Mouse (Mus musculus): ENCODE results near the gene Edem3. TPM values are rescaled to one million over a fixed set of nuclear protein-coding genes. Genes with fewer than 3 reads are reported as not detected.

Gene Edem3
- 30.2 and 34.3 TPM in 2 replicates for polyA plus RNA-seq (2016; fragmentation: Nextera tagmentation; extraction: Ambion mirVana)

- Histone ChIP-seq H3K36me3 (no peaks in the 10 kb centered on the region), H3K4me2 (replicated peaks) (peak within 1 kb of the TSS; percentile 96), H3K9ac (peak within 1 kb of the TSS; percentile 82), H3K27ac (peak within 1 kb of the TSS; percentile 93), H3K4me3 (peak within 1 kb of the TSS; percentile 95), H3K9me3 (replicated peaks) (no peaks in the 10 kb centered on the region), H3K27me3 (no peaks in the 10 kb centered on the region), H3K4me1 (peaks cover 15% of the 10 kb centered on the region)
- peak; percentile 100 for ATAC-seq (ENCODE audit: low FRiP score)
- WGBS, result under 1% methylated on average over 64 of the region's 64 CpGs
Observed at GRCm38 (mm10) chr1:151754881-151755659, at the start of gene Edem3. Edem3 (plus strand) TSS chr1:151755371.

- H3K4me3 ChIP-seq, result no peak overlapping the region
- no peaks in the 10 kb centered on the region for H3K9me3 ChIP-seq (replicated peaks)
- peak overlapping the region; percentile 15; the same call in 1 of the 2 replicates for H3K4me2 ChIP-seq (replicated peaks)
- H3K9ac ChIP-seq, result no peak overlapping the region
- H3K4me1 ChIP-seq, result peaks cover 11% of the 10 kb centered on the region; the same call in 1 of the 2 replicates
- H3K27ac ChIP-seq, result no peak overlapping the region
- ATAC-seq (ENCODE audit: low FRiP score), result peak; percentile 74
- 27% methylated on average over 11 of the region's 11 CpGs for WGBS
- H3K27me3 ChIP-seq, result no peaks in the 10 kb centered on the region
- H3K36me3 ChIP-seq, result no peaks in the 10 kb centered on the region
Observed at GRCm38 (mm10) chr1:151705723-151706396, 49.3 kb upstream of the Edem3 start.

- Histone ChIP-seq H3K4me2 (replicated peaks) (no peak overlapping the region), H3K36me3 (no peaks in the 10 kb centered on the region), H3K4me3 (no peak overlapping the region), H3K27me3 (no peaks in the 10 kb centered on the region), H3K27ac (no peak overlapping the region), H3K9ac (no peak overlapping the region), H3K4me1 (peaks cover 11% of the 10 kb centered on the region; the same call in 1 of the 2 replicates), H3K9me3 (replicated peaks) (no peaks in the 10 kb centered on the region)
- 0 out of 2 replicates have a peak, but pooled peaks have one; percentile 9 for ATAC-seq (ENCODE audit: low FRiP score)
- WGBS, result 82% methylated on average over 3 of the region's 3 CpGs
Observed at GRCm38 (mm10) chr1:151706397-151706752, 48.8 kb upstream of the Edem3 start.

- Histone ChIP-seq H3K4me2 (replicated peaks) (no peak overlapping the region), H3K36me3 (no peaks in the 10 kb centered on the region), H3K27me3 (no peaks in the 10 kb centered on the region), H3K9me3 (replicated peaks) (no peaks in the 10 kb centered on the region), H3K9ac (no peak overlapping the region), H3K4me1 (peaks cover 11% of the 10 kb centered on the region; the same call in 1 of the 2 replicates), H3K27ac (no peak overlapping the region), H3K4me3 (no peak overlapping the region)
- no peak for ATAC-seq (ENCODE audit: low FRiP score)
- 69% methylated on average over 13 of the region's 13 CpGs for WGBS
Observed at GRCm38 (mm10) chr1:151708966-151709733, 46.0 kb upstream of the Edem3 start.

- WGBS, result 76% methylated on average over 2 of the region's 2 CpGs
- Histone ChIP-seq H3K4me2 (replicated peaks) (no peak overlapping the region), H3K27me3 (no peaks in the 10 kb centered on the region), H3K4me1 (peaks cover 11% of the 10 kb centered on the region; the same call in 1 of the 2 replicates), H3K9ac (no peak overlapping the region), H3K9me3 (replicated peaks) (no peaks in the 10 kb centered on the region), H3K4me3 (no peak overlapping the region), H3K27ac (no peak overlapping the region), H3K36me3 (no peaks in the 10 kb centered on the region)
- no peak for ATAC-seq (ENCODE audit: low FRiP score)
Observed at GRCm38 (mm10) chr1:151709734-151710022, 45.5 kb upstream of the Edem3 start.

- H3K36me3 ChIP-seq, result no peaks in the 10 kb centered on the region
- no peak overlapping the region for H3K4me3 ChIP-seq
- peaks cover 10% of the 10 kb centered on the region; the same call in 1 of the 2 replicates for H3K4me1 ChIP-seq
- WGBS, result 66% methylated on average over 5 of the region's 5 CpGs
- no peaks in the 10 kb centered on the region for H3K9me3 ChIP-seq (replicated peaks)
- H3K4me2 ChIP-seq (replicated peaks), result no peak overlapping the region
- H3K9ac ChIP-seq, result no peak overlapping the region
- no peak for ATAC-seq (ENCODE audit: low FRiP score)
- no peaks in the 10 kb centered on the region for H3K27me3 ChIP-seq
- no peak overlapping the region for H3K27ac ChIP-seq
Observed at GRCm38 (mm10) chr1:151710424-151711055, 44.6 kb upstream of the Edem3 start.

GRCm38 (mm10) chr1:151711062-151711461 is 44.1 kb upstream of the Edem3 start:
- 74% methylated on average over 7 of the region's 7 CpGs for WGBS
- Histone ChIP-seq H3K4me1 (0 out of 2 replicates have a peak, but pooled peaks cover 6% of the 10 kb centered on the region), H3K9me3 (replicated peaks) (no peaks in the 10 kb centered on the region), H3K9ac (no peak overlapping the region), H3K27ac (no peak overlapping the region), H3K4me2 (replicated peaks) (no peak overlapping the region), H3K36me3 (no peaks in the 10 kb centered on the region), H3K4me3 (no peak overlapping the region), H3K27me3 (no peaks in the 10 kb centered on the region)
- no peak for ATAC-seq (ENCODE audit: low FRiP score)

- ATAC-seq (ENCODE audit: low FRiP score), result no peak
- Histone ChIP-seq H3K4me2 (replicated peaks) (no peak overlapping the region), H3K27me3 (no peaks in the 10 kb centered on the region), H3K4me3 (no peak overlapping the region), H3K4me1 (0 out of 2 replicates have a peak, but pooled peaks cover 6% of the 10 kb centered on the region), H3K9ac (no peak overlapping the region), H3K27ac (no peak overlapping the region), H3K36me3 (no peaks in the 10 kb centered on the region), H3K9me3 (replicated peaks) (no peaks in the 10 kb centered on the region)
- 34% methylated on average over 5 of the region's 5 CpGs for WGBS
Observed at GRCm38 (mm10) chr1:151712664-151713063, 42.5 kb upstream of the Edem3 start.

- no peak overlapping the region for H3K4me2 ChIP-seq (replicated peaks)
- H3K4me1 ChIP-seq, result 0 out of 2 replicates have a peak, but pooled peaks cover 6% of the 10 kb centered on the region
- no peaks in the 10 kb centered on the region for H3K27me3 ChIP-seq
- no peaks in the 10 kb centered on the region for H3K9me3 ChIP-seq (replicated peaks)
- no peak overlapping the region for H3K4me3 ChIP-seq
- no peak for ATAC-seq (ENCODE audit: low FRiP score)
- no peak overlapping the region for H3K9ac ChIP-seq
- H3K27ac ChIP-seq, result no peak overlapping the region
- H3K36me3 ChIP-seq, result no peaks in the 10 kb centered on the region
Observed at GRCm38 (mm10) chr1:151713622-151714021, 41.5 kb upstream of the Edem3 start.

- no peak for ATAC-seq (ENCODE audit: low FRiP score)
- H3K4me1 ChIP-seq, result no peaks in the 10 kb centered on the region
- no peak overlapping the region for H3K27ac ChIP-seq
- H3K36me3 ChIP-seq, result no peaks in the 10 kb centered on the region
- H3K27me3 ChIP-seq, result no peaks in the 10 kb centered on the region
- H3K4me3 ChIP-seq, result no peak overlapping the region
- no peaks in the 10 kb centered on the region for H3K9me3 ChIP-seq (replicated peaks)
- H3K4me2 ChIP-seq (replicated peaks), result no peak overlapping the region
- WGBS, result 70% methylated on average over 11 of the region's 11 CpGs
- H3K9ac ChIP-seq, result no peak overlapping the region
Observed at GRCm38 (mm10) chr1:151716024-151716710, 39.0 kb upstream of the Edem3 start.

GRCm38 (mm10) chr1:151717624-151718023 is 37.5 kb upstream of the Edem3 start:
- H3K4me1 ChIP-seq, result no peaks in the 10 kb centered on the region
- no peaks in the 10 kb centered on the region for H3K36me3 ChIP-seq
- ATAC-seq (ENCODE audit: low FRiP score), result no peak
- no peak overlapping the region for H3K9ac ChIP-seq
- no peak overlapping the region for H3K4me3 ChIP-seq
- WGBS, result 97% methylated on average over 5 of the region's 5 CpGs
- no peak overlapping the region for H3K27ac ChIP-seq
- H3K27me3 ChIP-seq, result no peaks in the 10 kb centered on the region
- no peaks in the 10 kb centered on the region for H3K9me3 ChIP-seq (replicated peaks)
- H3K4me2 ChIP-seq (replicated peaks), result no peak overlapping the region
